Mouse (Mus musculus) spleen, adult 18-20 months (tissue): ENCODE results near the gene Rere.

Source experiments
- DNase-seq, 2 experiments: peaks; one replicate each; pipeline ENCODE4 v3.0.0; 2022; ENCODE audit warnings: mixed read lengths in 2 of 2

Gene Rere

DNA sequence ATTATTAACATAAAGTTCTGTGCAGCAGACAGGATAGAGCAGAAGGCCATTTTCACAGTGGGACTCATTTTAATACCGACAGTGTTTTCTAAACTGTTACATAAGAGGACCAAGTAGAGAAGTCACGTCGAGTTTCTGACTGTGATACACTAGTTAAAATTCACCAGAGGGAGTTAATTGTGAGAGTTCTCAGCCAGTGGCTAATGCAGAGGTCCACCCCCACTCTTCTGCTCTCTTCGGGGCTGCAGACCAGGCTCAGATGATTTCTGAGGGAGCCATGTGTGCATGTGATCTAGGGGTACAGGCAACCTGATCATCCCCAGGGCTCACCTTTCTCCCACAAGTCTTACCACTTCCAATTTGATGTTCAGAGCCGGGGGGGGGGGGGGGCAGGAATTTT is 281.8 kb downstream of the Rere start:
- no peak for DNase-seq

DNA sequence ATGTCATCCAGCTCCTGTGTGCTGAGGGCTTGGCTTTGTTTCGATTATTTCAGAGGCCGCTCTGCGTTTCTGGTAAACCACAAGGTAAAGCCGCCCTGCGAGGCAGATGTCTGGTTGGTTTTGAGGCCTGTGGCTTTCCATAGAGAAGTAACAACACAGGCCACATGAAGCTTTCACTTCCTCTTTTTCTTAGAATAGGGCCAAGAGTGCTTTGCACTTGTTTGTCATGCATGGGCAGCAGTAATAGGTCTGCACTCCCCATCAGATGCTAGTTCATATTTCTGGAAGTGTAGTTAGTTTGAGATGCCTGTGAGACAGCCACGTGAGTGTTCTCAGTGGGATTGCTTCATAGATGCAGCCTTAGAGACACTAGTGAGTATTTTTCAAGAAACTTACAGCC is 284.7 kb downstream of the Rere start:
- peak; percentile 68 to 80 for DNase-seq

DNA sequence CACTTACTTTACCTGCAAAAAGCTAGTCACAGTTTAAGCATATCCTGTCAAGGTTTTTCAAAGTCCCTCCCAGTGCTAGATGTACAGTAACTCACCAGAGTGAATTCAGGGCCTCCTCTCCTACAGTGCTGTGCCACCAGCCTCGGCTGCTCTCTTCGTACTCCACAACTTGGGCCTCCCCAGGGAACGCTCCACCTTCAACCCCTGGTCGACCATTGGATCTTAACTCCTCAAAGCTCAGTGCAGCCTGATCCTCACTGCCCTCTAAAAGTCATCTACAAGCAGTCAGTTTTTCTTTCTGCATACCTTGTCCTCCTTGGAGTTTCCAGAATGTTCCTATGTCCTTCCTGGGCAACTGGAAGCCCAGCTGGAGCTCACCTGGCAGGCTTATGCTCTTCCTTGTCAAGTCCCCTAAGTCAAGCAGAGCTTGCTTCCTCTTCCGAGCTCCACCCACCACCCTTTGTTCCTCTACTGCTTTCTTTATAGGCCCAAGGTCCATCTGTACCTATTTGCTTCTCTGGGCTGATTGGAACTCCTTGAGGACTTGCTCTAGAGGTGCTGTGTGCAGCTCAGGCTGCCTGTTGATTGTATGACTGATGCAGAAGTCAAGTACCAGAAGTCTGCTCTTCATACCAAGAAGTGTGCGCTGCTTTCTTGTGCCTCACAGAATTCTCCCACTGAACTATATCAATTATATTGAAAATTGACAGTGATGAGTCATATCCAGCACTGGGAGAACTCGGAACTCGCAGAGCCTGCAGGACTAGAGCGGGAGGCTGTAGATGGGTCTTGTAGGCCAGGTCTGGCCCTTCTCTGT is 287.1 kb downstream of the Rere start:
- DNase-seq, result peak; percentile 51 to 58

DNA sequence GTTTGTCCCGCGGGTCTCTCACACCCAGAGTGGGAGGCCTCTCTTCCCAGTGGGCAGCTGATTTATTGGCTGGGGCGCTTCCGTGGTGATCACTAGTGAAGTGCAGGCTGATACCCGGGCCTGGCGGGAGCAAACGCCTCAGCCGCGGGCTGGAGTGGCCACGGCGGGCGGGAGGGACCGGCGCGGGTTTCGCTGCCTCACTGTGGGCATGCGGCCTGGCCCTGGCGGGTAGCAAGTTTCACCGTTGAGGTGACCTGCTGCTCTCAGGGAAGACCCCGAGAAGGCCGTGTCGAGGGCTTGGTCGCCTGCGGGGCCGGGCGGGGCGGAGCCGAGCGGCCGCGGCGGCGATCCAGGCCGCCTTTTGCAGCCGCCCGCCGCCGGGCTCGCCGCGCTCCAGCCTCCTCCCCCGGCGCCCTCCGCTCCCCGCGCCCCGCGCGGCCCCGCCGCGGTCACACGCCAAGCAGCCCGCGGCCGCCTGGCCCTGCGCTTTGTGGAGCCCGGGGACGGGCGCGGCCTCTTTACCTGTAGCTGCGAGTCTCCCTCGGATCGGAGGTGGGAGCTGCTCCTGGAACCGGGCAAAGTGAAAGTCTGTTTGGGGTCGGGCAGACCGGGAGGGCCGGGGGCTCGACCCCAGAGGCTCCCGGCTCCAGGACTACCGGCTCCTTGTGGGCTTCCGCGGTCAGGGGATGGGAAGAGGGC is 287.8 kb downstream of the Rere start:
- peak; percentile 63 to 75 for DNase-seq

DNA sequence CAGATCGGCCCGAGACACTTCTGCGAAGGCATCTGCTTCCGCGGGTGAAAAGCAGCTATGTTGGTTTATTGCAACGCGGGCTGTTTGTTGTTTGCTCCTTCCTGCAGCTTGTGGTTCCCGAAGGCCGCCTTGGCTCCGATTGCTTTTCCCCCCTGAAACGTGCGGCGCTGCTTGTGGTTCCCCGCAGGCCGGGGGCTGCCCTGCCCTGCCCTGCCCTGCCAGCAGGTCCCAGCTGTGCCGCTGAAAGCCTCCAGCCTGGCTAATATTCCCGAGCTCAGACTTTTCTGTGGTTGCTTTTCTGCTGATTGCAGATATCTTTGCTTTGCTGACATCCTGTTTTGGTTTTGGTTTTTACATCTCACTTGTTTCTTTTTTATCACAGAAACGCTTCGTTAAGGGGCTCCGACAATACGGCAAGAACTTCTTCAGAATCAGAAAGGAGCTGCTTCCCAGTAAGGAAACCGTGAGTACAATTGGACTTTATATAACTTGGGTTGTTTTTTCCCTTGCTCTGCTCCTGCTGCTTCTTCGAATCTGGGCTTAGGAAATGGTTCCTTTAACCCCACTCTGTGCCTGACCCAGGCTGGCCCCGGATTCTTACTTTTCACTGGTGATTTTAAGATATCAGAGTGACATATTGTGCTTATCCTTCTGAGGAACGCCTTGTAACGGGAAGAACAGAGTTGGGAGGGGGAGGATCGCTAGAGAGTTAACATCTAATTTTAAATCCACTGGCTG is 288.6 kb downstream of the Rere start:
- peak in 1 of 2 experiments; percentile 52 for DNase-seq

DNA sequence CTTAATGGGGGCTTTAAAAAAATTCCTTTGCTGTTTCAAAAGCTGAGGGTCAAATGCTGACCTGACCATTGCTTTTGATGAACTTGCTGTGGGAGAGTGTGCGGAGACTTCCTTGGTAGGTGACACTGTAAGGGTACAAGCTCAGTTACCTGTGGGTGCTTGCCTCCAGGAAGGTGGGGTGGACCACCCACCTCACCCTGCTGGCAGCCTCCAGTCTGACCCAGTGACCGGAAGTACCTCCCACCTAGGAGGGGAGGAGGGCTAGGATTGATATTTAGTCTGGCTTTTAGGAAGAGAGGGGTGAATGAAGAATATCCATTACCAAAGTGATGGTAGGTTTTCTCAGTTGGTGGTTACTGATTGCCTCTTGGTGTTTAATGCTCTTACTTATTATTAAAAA is 289.3 kb downstream of the Rere start:
- no peak for DNase-seq

DNA sequence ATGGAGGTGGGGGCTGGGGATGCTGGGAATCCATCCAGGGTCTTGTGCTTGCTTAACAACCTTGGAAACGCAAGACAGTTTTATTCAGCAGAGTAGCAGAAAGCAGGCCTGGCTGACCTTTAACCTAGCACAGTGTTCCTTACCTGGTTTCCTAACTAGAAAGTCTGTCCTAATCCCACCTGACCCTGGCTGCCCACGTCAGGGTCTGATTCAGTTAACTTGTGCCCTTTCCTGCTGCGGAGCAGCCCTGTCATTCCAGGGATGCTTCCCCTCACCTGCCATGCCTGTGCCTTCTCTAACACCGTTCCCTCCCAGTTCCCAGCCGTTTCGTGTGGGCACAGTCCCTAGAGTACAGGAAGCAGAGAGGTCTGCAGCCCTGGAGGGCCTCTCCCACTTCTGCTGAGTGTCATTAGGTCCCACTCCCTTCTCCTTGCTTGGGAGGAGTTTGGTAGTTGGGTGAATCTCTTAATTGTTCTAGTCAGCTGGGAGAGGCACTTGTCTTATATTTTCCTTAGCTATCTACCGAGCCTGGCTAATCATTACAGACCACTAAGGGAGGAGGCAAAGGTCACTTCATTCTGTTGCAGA is 290.8 kb downstream of the Rere start:
- no peak for DNase-seq

DNA sequence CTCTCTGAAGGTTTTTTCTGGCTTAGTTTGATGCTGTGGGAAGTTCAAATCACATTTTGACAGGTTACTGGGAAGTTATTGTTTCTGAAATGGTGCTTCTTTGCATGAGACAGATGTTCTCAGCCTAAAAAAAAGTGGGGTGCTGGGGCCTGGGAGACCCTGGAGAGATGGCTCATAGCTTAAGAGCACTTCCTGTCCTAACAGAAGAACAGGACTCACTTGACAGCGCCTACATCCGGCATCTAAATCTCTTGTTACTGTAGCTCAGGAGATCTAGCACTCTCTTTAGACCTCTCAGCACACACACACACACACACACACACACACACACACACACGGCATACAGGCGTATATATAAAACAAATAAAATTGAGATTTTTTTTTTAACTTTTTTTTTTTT is 291.5 kb downstream of the Rere start:
- DNase-seq, result no peak

DNA sequence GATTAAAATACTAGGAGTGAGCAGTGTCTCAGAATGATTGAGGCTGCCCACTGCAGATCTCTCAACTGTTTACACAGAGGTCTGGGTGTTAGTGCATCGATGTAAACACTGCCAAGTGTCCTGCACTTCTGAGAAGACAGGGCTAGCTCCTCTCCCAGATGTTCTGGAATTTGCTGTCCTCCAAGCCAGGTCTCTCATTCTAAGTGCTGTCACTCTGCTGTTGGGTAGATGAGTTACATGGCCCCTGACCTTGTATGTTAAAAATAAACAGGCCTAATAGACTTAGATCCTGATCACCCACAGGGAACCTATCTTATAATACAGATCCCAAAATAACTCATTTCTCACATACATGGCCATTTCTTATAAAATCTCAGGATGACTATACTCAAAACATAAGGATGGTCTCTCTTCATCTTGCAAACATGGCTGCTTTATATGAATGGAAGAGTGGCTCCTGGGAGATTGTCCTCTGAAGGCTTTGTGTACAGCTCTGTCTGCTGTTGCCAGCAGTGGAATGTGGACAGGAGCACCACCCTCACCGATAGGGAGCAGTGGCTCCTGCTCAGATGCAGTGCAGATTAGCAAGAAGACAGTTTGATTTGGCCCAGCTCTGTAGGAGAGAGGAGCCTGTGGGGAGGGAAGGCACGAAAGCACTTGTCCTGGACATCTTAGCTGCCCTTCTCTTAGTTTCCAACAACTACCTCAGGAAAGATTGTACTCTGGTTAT is 294.1 kb downstream of the Rere start:
- DNase-seq, result no peak

DNA sequence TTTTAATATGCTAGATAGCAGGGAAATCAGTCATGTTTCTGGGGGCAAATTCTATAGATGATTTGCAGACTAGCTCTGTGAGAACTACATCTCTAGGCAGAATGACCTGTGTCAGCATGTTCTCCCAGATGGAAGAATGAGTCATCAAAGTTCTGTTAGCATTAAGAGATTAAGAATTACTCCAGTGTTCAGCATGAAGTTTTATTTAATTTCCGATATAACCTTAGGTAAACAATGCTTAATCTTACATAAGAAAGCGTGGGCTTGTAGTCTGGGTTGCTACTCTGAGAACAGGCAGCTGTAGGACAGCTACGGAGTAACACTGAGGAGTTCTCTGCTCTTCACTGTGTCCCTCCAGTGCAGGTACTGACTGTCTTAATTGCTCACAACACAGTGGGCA is 294.9 kb downstream of the Rere start:
- DNase-seq, result no peak

DNA sequence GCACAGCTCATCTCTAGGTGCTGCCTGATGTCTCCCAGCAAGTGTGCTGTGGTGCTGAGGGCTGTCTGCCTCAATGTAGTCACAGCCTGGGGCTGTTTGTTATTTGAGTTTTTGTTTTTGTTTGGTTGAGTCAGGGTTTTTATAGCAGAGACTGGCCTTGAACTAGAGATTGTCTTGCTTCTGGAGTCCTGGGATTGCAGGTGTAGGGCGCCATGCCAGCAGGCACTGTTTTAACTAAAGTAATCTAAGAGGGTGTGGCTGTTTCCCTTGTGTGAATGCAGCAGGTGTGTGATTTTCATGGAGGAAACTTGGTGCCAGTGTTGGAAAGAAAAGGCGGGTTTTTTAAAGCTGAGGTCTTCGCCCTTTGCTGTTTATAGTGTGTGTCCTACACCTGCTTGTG is 296.6 kb downstream of the Rere start:
- no peak for DNase-seq

DNA sequence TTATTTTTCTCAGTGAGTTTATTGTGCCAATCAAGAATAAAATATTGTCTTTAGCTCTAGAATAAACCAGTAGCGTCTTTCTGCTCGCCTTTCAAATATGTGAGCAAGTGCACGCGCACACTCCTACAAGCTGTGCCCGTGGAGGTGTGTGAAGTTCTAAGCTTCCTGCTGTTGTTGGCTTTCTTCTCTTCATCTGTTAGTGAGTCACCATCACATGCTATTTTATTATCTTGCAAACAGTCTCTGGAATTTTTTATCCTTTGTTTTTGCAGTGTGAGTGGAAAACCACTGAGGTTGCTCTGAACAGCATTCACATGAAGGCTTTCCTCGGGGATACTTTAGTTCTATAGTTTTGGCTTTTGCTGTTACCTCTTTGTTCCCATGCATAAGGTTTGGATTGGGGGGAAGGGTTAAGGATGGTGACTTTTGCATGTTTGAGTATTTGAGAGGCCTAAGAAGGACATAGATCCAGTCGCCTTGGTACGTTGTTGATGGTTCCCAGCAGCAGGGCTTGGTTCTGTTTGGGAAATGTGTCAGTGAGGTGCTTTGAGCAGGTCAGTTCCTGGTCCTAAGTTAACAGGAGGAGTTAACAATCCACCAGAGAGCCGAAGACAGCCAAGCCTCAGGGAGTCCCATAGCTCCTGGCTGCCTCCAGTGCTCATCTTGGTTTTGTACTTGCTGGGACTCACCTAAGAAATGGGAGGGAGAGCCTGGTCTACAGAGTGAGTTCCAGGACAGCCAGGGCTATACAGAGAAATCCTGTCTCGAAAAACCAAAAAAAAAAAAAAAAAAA is 300.7 kb downstream of the Rere start:
- DNase-seq, result no peak

DNA sequence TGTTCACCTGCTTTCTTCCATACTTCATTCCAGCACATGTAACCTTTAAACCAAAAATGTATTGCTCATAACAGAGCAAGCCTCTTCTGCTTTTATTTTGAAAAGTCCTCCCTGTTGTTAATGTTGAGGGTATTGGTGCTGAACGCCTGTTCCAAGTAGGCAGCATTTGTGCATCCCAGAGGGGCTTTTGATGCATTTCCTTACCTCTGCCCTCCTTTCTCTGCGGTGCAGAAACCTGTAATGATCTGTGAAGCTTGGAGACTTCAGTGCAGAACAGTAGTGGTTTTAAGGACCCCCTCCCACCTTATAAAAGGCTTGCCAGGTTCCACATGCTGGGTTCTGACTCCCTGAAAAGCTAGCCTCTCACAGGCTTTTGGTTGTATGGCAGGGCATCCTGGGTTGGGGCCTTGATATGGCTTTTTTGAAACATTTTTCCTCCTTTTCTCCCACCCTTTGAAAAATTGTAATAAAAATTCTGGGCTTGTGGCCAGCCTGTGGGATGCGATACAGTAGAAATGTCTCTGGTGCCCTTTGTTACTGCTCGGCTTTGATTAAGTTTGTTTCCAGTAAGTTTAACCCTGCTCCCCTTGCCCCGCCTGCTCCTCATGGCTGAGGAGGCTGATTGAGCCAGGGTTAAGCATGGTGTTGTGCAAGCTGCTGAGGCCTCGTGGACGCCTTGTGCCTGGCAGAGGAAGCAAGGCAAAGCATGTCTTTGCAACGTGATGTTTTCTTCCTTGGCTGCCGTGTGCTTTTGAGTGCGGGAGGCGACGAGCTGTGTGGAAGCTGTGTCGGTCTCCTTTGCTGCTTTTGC is 301.7 kb downstream of the Rere start:
- DNase-seq, result peak in 1 of 2 experiments; percentile 33

DNA sequence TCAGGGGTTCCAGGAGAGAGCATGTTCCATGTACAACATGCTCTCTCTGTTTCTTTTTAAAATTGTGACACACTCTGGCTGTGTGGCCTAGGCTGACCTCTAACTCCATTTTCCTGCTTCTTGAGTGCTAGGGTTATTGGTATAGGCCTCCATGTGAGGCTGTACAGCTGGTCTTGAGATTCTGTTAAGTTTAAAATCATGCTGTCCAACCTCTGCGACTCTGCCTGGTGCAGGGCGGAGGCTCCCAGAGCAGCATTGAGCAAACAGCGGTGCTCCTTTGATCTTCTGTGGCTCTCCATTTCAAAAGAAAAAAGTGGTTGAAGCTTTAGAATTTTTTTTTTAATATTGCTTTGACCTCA is 302.3 kb downstream of the Rere start:
- DNase-seq, result no peak

DNA sequence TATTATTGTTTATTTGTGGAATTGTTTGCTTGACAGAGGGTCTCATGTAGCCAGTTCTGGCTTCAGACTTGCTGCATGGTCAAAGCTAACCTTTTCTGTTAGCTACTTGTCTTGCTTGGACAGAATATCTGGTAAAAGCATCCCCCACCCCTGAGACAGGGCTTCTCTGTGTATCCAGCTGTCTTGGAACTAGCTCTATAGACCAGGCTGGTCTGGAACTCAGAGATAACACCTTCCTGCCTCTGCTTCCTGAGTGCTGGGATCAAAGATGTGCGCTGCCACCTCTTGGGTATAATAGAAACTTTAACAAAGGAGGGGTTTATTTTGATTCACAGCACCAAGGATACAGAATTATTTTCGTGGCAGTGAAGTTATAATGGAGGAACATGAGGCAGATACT is 304.4 kb downstream of the Rere start:
- DNase-seq, result no peak

DNA sequence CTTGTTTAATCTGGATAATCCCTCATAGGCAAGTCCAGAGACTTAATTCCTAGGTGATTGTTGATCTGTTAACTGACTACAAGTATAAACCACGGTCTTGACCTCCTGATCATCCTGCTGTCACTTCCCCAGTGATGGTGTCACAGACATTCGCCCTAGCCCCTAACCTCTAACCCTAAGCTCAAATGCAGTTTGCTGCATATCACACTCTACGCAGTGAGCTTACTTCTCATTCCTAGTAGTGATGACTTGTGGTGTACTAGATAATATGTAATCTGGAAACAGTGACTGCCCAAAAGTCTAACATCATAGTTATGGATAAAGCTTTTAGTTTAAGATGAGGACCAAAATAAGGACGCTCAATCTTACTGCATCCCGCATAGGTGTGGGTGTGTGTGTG is 304.8 kb downstream of the Rere start:
- DNase-seq, result no peak

DNA sequence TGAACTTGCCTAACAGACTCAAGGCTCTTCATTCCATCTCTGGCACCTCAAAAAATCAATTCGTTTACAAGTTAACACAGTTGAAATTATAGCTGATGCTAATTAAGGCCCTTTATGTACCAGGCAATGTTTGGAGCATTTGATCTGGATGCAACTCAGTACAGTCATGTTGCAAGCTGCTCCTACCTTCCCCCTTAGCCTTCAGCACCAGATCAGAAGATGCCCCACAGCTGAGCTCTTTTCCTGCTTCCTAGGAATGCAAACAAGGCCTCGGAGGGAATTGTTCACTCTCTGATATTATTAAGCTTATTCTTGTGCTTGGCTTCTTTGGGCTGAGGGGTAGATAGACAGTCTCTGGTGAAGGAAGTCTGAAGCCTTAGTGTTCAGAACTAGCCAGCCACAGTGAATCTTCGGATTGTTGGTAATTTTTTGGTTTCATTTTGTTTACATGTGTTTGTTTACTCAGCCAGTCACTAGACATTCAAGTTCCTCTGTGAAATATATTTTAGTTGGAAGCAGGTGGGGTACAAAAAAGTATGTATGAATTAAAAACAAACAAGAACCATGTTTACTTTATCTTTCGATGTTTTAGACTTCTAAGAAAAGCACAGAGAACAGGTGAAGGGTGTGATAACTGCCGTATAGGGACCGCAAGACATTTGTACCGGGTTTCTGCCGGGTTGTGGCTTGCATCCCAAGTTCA is 306.3 kb downstream of the Rere start:
- no peak for DNase-seq

DNA sequence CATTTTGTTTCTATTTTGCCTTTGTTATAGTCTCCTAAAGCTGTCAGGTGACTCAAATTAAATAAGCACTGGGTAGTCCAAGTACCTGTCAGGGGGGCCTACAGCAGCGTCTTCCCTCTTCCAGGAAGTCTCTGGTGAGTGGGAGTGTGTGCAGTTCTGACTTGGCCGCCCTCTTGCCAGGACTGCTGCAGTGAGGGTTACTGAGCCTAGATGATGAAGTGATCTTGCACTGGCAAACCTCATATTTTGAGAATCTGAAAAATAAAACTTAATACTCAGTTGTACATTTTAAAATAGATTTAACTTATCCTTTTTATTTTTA is 306.8 kb downstream of the Rere start:
- DNase-seq, result no peak

DNA sequence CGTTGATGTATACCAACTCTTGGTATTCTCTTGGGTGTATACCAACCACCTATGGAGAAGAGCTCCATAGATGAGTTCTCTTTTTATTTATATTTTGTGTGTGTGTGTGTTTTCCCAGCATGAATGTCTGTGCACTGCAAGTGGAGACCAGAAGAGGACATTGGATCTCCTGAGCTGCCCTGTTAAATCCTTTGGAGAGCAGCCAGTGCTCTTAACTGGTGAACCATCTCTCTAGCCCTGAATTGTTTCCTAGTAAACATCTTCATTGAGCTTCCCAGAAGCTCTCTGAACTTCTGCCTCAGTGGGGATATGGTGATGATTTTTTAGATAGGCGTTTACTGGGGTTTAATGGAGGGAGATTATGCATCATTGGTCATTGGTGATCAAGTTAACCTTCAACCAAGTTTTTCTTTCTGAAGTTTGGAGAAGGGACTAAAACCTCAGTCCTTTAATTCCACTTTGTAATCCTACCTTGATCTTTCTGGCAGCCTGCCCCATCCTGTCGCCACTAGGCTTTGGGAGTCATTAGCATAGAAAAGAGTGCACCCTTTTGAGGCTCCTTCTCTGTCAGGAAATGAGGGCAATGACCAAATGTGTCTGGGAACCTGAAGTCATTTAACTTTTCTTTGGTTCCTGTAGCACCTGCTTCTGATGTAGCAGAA is 309.3 kb downstream of the Rere start:
- no peak for DNase-seq

DNA sequence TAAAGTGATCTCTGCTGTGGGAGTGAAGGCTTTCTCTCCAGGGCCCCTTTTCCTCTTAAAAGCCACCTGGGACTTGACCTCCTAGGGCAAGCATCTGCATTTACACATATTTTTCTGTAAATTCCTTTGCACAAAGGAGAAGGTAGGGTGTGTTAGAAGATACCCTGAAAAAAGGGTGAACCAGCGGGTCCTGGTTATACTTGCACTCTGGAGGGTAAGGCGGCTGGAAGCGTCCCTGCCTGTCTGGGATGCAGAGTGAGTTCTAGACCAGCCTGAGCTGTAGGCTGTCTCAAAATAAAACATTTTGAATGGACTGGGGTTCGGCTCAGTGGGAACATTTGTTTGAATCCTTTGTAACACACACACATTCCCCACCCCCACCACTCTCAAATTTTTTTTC is 310.2 kb downstream of the Rere start:
- no peak for DNase-seq
